Mouse (Mus musculus) kidney, adult 10 weeks (tissue): ENCODE results near the gene Psg27. TPM values are rescaled to one million over a fixed set of nuclear protein-coding genes. Genes with fewer than 3 reads are reported as not detected.

Source experiments
- polyA plus RNA-seq: library from polyadenylated mRNA; stranded (reverse); fragments of 350-450 nt; fragmentation: Illumina TruSeq; extraction: RNeasy Lipid Tissue Mini Kit (QIAGEN cat#74804); gene quantifications from one replicate; pipeline ENCODE4 v1.2.3, GENCODE M21; 2014; ENCODE audit warnings: low read depth, low replicate concordance

Psg27 gene
- not detected for polyA plus RNA-seq

DNA sequence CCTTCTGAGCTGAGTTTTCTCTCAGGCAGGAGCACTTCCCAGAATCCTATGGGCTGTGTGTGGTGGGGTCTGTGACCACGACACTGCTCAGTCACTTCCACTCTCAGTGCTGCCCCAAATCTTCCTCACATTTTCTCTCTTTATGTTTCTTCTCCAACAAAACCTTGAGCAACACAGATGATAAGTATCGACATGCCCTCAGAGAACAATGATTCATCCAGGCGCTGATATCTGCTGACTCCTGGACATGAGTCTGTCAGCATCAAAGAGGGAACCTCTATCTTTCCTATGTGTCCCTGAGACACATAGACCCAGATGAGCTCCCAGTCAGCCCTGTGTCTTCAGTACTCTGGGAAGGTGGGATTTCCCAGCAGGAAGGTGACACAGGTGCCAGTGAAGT, at the start of gene Psg27:
Gene Psg27, minus strand, starts transcription at position 101 of the 400 bp plus-strand sequence.

DNA sequence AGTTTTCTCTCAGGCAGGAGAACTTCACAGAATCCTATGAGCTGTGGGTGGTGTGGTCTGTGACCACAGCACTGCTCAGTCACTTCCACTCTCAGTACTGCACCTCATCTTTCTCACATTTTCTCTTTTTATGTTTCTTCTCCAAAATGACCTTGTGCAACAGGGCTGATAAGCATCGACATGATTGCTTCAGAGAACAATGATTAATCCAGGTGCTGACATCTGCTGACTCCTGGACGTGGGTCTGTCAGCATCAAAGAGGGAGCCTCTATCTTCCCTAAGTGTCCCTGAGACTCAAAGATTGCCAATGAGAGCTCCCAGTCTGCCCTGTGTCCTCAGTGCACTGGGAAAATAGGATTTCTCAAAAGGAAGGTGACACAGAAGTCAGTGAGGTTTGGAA, 49.3 kb upstream of the Psg27 start, which contains the start of gene Psg23:
Gene Psg23, minus strand, starts transcription at position 101 of the 400 bp plus-strand sequence.

DNA sequence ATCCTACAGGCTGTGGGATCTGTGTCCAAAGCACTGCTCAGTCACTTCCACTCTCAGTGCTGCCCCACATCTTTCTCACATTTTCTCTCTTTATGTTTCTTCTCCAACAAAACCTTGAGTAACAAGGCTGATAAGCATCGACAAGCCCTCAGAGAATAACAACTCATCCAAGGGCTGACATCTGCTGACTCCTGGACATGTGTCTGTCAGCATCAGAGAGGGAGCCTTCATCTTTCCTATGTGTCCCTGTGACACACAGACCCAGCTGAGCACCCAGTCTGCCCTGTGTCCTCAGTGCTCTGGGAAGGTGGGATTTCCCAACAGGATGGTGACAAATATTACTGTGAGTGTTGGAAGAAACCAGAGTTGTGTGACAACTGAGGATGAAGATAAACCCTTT, 34.9 kb downstream of the Psg27 start, which contains the start of gene Psg25:
Gene Psg25, minus strand, starts transcription at position 101 of the 400 bp plus-strand sequence.

Other genes starting within 250 kb of the Psg27 start
- gene Psg18, start 212.3 kb downstream of the Psg27 start, polyA plus RNA-seq: not detected
- not detected for gene Psg28, start 135.3 kb downstream of the Psg27 start, polyA plus RNA-seq
- gene Psg26, start 83.1 kb downstream of the Psg27 start, polyA plus RNA-seq: not detected
- not detected for gene Psg25, start 35.0 kb downstream of the Psg27 start, polyA plus RNA-seq
- gene Psg23, start 49.2 kb upstream of the Psg27 start, polyA plus RNA-seq: not detected
- not detected for gene Psg21, start 89.4 kb upstream of the Psg27 start, polyA plus RNA-seq
- not detected for gene Psg20, start 118.9 kb upstream of the Psg27 start, polyA plus RNA-seq
- gene Psg22, start 150.8 kb upstream of the Psg27 start, polyA plus RNA-seq: not detected
- gene Psg19, start 231.2 kb upstream of the Psg27 start, polyA plus RNA-seq: not detected